Mouse (Mus musculus) C2C12 (cell line): ENCODE results near the gene AC124502.3.

Source experiments
- CEBPB ChIP-seq: IDR thresholded peaks from one replicate; pipeline ENCODE4 v1.6.1; 2011; ENCODE audit warnings: low read depth, mild to moderate bottlenecking, control low read depth, moderate library complexity
- CTCF ChIP-seq: IDR thresholded peaks from one replicate; pipeline ENCODE4 v1.5.1; 2011; ENCODE audit not compliant: control insufficient read depth, insufficient read depth, insufficient read length
- FOSL1 ChIP-seq: IDR thresholded peaks from one replicate; pipeline ENCODE4 v1.8.0; 2011; ENCODE audit warnings: mild to moderate bottlenecking, low read length; ENCODE audit not compliant: poor library complexity, insufficient read depth, severe bottlenecking
- MAX ChIP-seq: IDR thresholded peaks from one replicate; pipeline ENCODE4 v1.6.1; 2011; ENCODE audit warnings: mild to moderate bottlenecking, control low read depth
- MYOD1 ChIP-seq: IDR thresholded peaks from one replicate; pipeline ENCODE4 v1.6.1; 2011; ENCODE audit warnings: low read depth; ENCODE audit not compliant: control insufficient read depth, insufficient read length
- MYOG ChIP-seq: IDR thresholded peaks from one replicate; pipeline ENCODE4 v1.6.1; 2011; ENCODE audit not compliant: control insufficient read depth, insufficient read length; ENCODE audit errors: extremely low read depth
- USF1 ChIP-seq: IDR thresholded peaks from one replicate; pipeline ENCODE4 v1.6.1; 2011; ENCODE audit warnings: low read depth, mild to moderate bottlenecking, control low read depth, moderate library complexity

DNA sequence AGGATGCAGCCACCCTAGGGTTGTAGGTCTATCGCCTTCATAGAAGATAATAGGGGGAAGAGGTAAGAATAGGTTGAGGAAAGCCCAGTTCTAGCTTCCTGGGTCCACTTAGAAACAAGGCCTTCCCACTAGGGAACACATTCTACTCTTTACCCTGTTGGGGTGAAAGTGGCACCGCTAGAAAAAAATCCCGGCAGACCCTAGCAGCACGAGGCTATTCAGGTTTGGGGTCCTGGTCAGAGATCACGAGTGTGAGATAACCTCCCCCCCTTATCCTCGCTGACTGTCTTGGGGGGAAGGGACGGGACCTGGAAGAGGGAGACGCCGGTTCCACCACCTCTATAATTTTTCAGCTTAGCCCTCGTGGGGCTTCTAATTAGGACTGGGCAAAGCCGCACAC, 32.4 kb downstream of the AC124502.3 start:
- TF ChIP-seq CTCF (no peak), FOSL1 (no peak), CEBPB (no peak), MYOD1 (no peak), USF1 (no peak), MYOG (no peak), MAX (no peak)
